Mouse (Mus musculus): Measurements from ENCODE around the gene Man2b2. TPM values are rescaled to one million over a fixed set of nuclear protein-coding genes. Genes with fewer than 3 reads are reported as not detected.

Gene Man2b2
- polyA plus RNA-seq, 1 experiment: 0.67 TPM

- H3K9me3 ChIP-seq (ENCODE audit: control insufficient read depth, low read length): peaks cover 6% of the 10 kb centered on the region; the same call in 1 of the 2 replicates
- no peaks in the 10 kb centered on the region for H3K36me3 ChIP-seq (ENCODE audit: control insufficient read depth)
- no peak overlapping the region for H3K4me3 ChIP-seq (replicated peaks)
- no peaks in the 10 kb centered on the region for H3K4me1 ChIP-seq (ENCODE audit: control insufficient read depth)
- no peaks in the 10 kb centered on the region for H3K27me3 ChIP-seq (ENCODE audit: control insufficient read depth)
- TF ChIP-seq TAL1 (IDR thresholded peaks at IDR 0.05; ENCODE audit: low read length) (no peak), GATA1 (IDR thresholded peaks at IDR 0.05; ENCODE audit: low read length) (no peak)
Measured at GRCm38 (mm10) chr5:36841701-36842100, 11.2 kb upstream of the Man2b2 start.

- Histone ChIP-seq H3K4me3 (replicated peaks) (no peak overlapping the region), H3K27me3 (ENCODE audit: control insufficient read depth) (no peaks in the 10 kb centered on the region), H3K9me3 (ENCODE audit: control insufficient read depth, low read length) (peaks cover 6% of the 10 kb centered on the region; the same call in 1 of the 2 replicates), H3K4me1 (ENCODE audit: control insufficient read depth) (no peaks in the 10 kb centered on the region), H3K36me3 (ENCODE audit: control insufficient read depth) (no peaks in the 10 kb centered on the region)
- TF ChIP-seq GATA1 (IDR thresholded peaks at IDR 0.05; ENCODE audit: low read length) (no peak), TAL1 (IDR thresholded peaks at IDR 0.05; ENCODE audit: low read length) (no peak)
Measured at GRCm38 (mm10) chr5:36840092-36840491, 9.6 kb upstream of the Man2b2 start.

GRCm38 (mm10) chr5:36839602-36840001 is 9.1 kb upstream of the Man2b2 start:
- Histone ChIP-seq H3K9me3 (ENCODE audit: control insufficient read depth, low read length) (peaks cover 6% of the 10 kb centered on the region; the same call in 1 of the 2 replicates), H3K4me3 (replicated peaks) (no peak overlapping the region), H3K4me1 (ENCODE audit: control insufficient read depth) (no peaks in the 10 kb centered on the region), H3K27me3 (ENCODE audit: control insufficient read depth) (no peaks in the 10 kb centered on the region), H3K36me3 (ENCODE audit: control insufficient read depth) (no peaks in the 10 kb centered on the region)
- TF ChIP-seq TAL1 (IDR thresholded peaks at IDR 0.05; ENCODE audit: low read length) (no peak), GATA1 (IDR thresholded peaks at IDR 0.05; ENCODE audit: low read length) (no peak)

GRCm38 (mm10) chr5:36839032-36839431 is 8.6 kb upstream of the Man2b2 start:
- TF ChIP-seq TAL1 (IDR thresholded peaks at IDR 0.05; ENCODE audit: low read length) (no peak), GATA1 (IDR thresholded peaks at IDR 0.05; ENCODE audit: low read length) (no peak)
- no peak overlapping the region for H3K4me3 ChIP-seq (replicated peaks)
- no peaks in the 10 kb centered on the region for H3K36me3 ChIP-seq (ENCODE audit: control insufficient read depth)

DNA sequence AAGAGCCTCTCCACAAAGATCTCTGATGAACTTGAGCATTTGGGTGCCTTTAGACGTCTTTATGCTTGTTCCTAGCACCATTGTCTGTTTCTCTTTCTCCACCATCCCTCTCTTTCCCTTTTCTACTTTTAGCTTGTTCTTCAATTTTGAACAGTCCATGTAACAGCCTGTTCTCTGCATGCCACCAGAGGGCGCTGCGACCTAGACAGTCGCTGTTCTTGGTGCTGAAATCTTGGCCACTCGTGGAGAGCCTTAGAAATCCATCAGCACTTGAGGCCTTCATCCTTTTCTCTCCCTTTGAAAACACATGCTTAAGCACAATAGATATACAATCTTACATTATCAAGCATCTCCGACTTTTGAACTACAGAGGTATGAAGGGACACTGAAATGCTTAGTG is 5.5 kb upstream of the Man2b2 start:
- Histone ChIP-seq H3K27me3 (ENCODE audit: control insufficient read depth) (no peaks in the 10 kb centered on the region), H3K4me3 (replicated peaks) (no peak overlapping the region), H3K36me3 (ENCODE audit: control insufficient read depth) (no peaks in the 10 kb centered on the region), H3K9me3 (ENCODE audit: control insufficient read depth, low read length) (no peaks in the 10 kb centered on the region), H3K4me1 (ENCODE audit: control insufficient read depth) (no peaks in the 10 kb centered on the region)
- TF ChIP-seq TAL1 (IDR thresholded peaks at IDR 0.05; ENCODE audit: low read length): no peak
- no peak for TF ChIP-seq GATA1 (IDR thresholded peaks at IDR 0.05; ENCODE audit: low read length)

More at GRCm38 (mm10) chr5:36839032-36839431, 8.6 kb upstream of the Man2b2 start:
- no peaks in the 10 kb centered on the region for H3K4me1 ChIP-seq (ENCODE audit: control insufficient read depth)
- H3K27me3 ChIP-seq (ENCODE audit: control insufficient read depth): no peaks in the 10 kb centered on the region
- peaks cover 5% of the 10 kb centered on the region; the same call in 1 of the 2 replicates for H3K9me3 ChIP-seq (ENCODE audit: control insufficient read depth, low read length)

GRCm38 (mm10) chr5:36831272-36831671 is 819 bp upstream of the Man2b2 start:
- Histone ChIP-seq H3K36me3 (ENCODE audit: control insufficient read depth) (peaks cover 15% of the 10 kb centered on the region), H3K4me3 (replicated peaks) (no peak overlapping the region), H3K4me1 (ENCODE audit: control insufficient read depth) (peaks cover 17% of the 10 kb centered on the region), H3K27me3 (ENCODE audit: control insufficient read depth) (no peaks in the 10 kb centered on the region), H3K9me3 (ENCODE audit: control insufficient read depth, low read length) (no peaks in the 10 kb centered on the region)
- TF ChIP-seq TAL1 (IDR thresholded peaks at IDR 0.05; ENCODE audit: low read length) (no peak), GATA1 (IDR thresholded peaks at IDR 0.05; ENCODE audit: low read length) (no peak)

DNA sequence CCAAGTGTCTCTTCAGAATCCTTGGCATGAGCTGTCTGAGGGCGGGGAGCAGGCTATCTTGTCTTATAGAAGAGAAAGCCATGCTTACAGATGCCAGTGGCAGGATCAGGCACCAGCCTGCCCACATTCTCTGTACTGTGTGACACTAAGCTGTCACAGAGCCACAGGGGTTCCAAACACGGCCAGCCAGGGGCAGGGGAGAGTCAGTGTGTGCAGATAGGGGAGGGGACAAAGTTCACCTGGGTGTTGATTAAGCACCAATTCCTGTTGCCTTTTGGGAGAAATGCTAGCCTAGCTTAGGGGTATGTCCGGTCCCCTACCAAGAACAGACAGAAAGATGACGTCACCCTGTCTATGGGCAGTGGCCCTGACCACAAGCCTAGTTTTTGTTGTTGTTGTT is 1.4 kb downstream of the Man2b2 start:
- no peaks in the 10 kb centered on the region for H3K9me3 ChIP-seq (ENCODE audit: control insufficient read depth, low read length)
- no peak overlapping the region for H3K4me3 ChIP-seq (replicated peaks)
- H3K36me3 ChIP-seq (ENCODE audit: control insufficient read depth): peaks cover 30% of the 10 kb centered on the region
- TF ChIP-seq GATA1 (IDR thresholded peaks at IDR 0.05; ENCODE audit: low read length) (no peak), TAL1 (IDR thresholded peaks at IDR 0.05; ENCODE audit: low read length) (no peak)
- no peaks in the 10 kb centered on the region for H3K27me3 ChIP-seq (ENCODE audit: control insufficient read depth)
- peaks cover 17% of the 10 kb centered on the region for H3K4me1 ChIP-seq (ENCODE audit: control insufficient read depth)

DNA sequence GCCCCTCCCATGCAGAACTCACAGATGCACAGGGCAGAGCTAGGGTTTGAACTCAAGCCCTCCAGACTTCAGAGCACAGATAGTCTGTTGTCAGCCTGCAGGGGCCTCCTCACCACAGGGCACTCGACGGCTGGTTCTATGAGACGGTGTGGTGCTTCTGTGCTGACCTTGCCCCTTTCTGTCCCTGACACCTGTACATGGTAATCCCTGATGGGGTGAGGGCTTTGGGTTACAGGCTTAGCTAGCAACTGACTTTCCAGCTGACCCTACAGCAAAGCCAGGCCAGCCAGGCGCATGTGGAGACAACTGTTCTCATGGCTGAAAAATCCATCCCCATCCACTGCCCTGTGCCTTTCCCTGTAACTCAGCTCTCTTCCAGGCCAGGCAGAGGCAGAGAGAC is 7.5 kb downstream of the Man2b2 start:
- Histone ChIP-seq H3K4me3 (replicated peaks) (no peak overlapping the region), H3K27me3 (ENCODE audit: control insufficient read depth) (no peaks in the 10 kb centered on the region), H3K36me3 (ENCODE audit: control insufficient read depth) (peaks cover 76% of the 10 kb centered on the region), H3K4me1 (ENCODE audit: control insufficient read depth) (no peaks in the 10 kb centered on the region), H3K9me3 (ENCODE audit: control insufficient read depth, low read length) (no peaks in the 10 kb centered on the region)
- no peak for TF ChIP-seq TAL1 (IDR thresholded peaks at IDR 0.05; ENCODE audit: low read length)
- no peak for TF ChIP-seq GATA1 (IDR thresholded peaks at IDR 0.05; ENCODE audit: low read length)

DNA sequence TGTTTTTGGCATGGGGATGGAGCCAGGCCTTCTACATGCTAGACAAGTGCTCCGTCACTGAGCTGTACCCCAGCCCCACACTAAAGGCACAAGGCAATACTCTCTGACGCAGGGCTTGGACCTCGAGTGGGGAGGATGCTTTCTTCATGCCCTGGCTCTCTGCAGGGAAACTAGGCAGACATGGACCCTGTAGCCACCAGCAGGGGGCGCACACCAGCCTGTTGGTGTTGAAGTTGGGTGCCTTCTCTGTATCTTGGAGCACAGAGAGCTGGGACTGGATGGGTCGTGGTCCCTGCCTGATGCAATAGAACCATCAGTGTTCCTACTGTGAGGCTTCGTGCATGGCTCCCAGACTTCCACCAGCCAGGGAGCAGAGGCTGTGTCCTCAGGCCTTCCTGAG is 10.3 kb downstream of the Man2b2 start:
- Histone ChIP-seq H3K4me1 (ENCODE audit: control insufficient read depth) (no peaks in the 10 kb centered on the region), H3K27me3 (ENCODE audit: control insufficient read depth) (no peaks in the 10 kb centered on the region), H3K4me3 (replicated peaks) (no peak overlapping the region), H3K36me3 (ENCODE audit: control insufficient read depth) (peaks cover 75% of the 10 kb centered on the region), H3K9me3 (ENCODE audit: control insufficient read depth, low read length) (no peaks in the 10 kb centered on the region)
- TF ChIP-seq GATA1 (IDR thresholded peaks at IDR 0.05; ENCODE audit: low read length): no peak
- TF ChIP-seq TAL1 (IDR thresholded peaks at IDR 0.05; ENCODE audit: low read length): no peak

DNA sequence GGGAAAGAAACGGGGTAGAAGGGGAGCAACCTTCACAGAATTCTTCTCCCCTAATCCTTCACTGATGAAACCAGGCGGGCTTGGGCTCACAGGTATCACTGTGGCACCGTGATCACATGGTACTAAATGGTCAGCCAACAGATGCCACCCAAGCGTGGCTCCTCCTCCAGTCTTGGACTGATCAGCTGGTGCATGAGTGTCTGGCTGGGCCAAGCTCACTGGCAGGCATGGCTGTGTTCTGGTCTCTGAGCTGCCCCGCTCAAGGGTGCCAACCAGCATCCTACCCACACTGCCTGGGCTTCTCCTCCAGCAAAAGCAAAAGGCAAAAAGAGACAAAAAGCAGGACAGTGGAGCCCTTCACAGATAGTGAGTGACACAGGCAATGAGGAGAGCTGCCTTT is 10.7 kb downstream of the Man2b2 start:
- Histone ChIP-seq H3K4me1 (ENCODE audit: control insufficient read depth) (no peaks in the 10 kb centered on the region), H3K9me3 (ENCODE audit: control insufficient read depth, low read length) (no peaks in the 10 kb centered on the region), H3K27me3 (ENCODE audit: control insufficient read depth) (no peaks in the 10 kb centered on the region), H3K36me3 (ENCODE audit: control insufficient read depth) (peaks cover 77% of the 10 kb centered on the region), H3K4me3 (replicated peaks) (no peak overlapping the region)
- no peak for TF ChIP-seq TAL1 (IDR thresholded peaks at IDR 0.05; ENCODE audit: low read length)
- no peak for TF ChIP-seq GATA1 (IDR thresholded peaks at IDR 0.05; ENCODE audit: low read length)
